Mouse (Mus musculus) thymus, adult 2 months (tissue): ENCODE results near the gene Nutf2-ps1. TPM values are rescaled to one million over a fixed set of nuclear protein-coding genes. Genes with fewer than 3 reads are reported as not detected.
"Not testable (repeated sequence)": the region's sequence is repeated elsewhere in the genome, so short reads cannot be mapped to it uniquely, and the experiment has no call there.

Source experiments
- DNase-seq: peaks from one replicate; pipeline ENCODE4 v3.0.0; 2021
- H3K27ac ChIP-seq: fragments of 200-500 bp; 2 replicates; pipeline ENCODE4 v1.5.1; 2012; ENCODE audit warnings: low read length, control low read depth; ENCODE audit not compliant: control insufficient read depth, insufficient read depth
- H3K27me3 ChIP-seq: fragments of 200-500 bp; 2 replicates; pipeline ENCODE4 v1.6.1; 2012; ENCODE audit warnings: mild to moderate bottlenecking, low read length, moderate library complexity, mixed read lengths; ENCODE audit not compliant: control insufficient read depth, insufficient read depth
- H3K36me3 ChIP-seq: fragments of 200-500 bp; 2 replicates; pipeline ENCODE4 v1.6.1; 2012; ENCODE audit warnings: mild to moderate bottlenecking, low read length, moderate library complexity; ENCODE audit not compliant: control insufficient read depth, insufficient read depth
- H3K4me1 ChIP-seq: fragments of 200-500 bp; replicated peaks from 2 replicates; pipeline ENCODE4 v1.6.1; 2012; ENCODE audit warnings: low read length; ENCODE audit not compliant: control insufficient read depth, insufficient read depth
- H3K4me3 ChIP-seq: fragments of 200-500 bp; 2 replicates; pipeline ENCODE4 v1.5.1; 2012; ENCODE audit warnings: mild to moderate bottlenecking, low read length, control low read depth, moderate library complexity; ENCODE audit not compliant: control insufficient read depth, insufficient read depth
- CTCF ChIP-seq: fragments of 200-500 bp; IDR thresholded peaks from 2 replicates; pipeline ENCODE4 v1.5.1; 2012; ENCODE audit warnings: mild to moderate bottlenecking, control low read depth, low read length, moderate library complexity, borderline replicate concordance; ENCODE audit not compliant: control insufficient read depth, poor library complexity, insufficient read depth; ENCODE audit errors: extremely low read depth
- POLR2A ChIP-seq: fragments of 200-500 bp; IDR thresholded peaks from 2 replicates; pipeline ENCODE4 v1.6.1; 2012; ENCODE audit warnings: mild to moderate bottlenecking, low read length, control low read depth, moderate library complexity; ENCODE audit not compliant: control insufficient read depth, poor library complexity, insufficient read depth; ENCODE audit errors: extremely low read depth
- WGBS: fragments of 180-500 bp; shearing (Covaris S2); methylation state at CpG from one replicate; pipeline ENCODE4 v1.1.7; 2018; 5-methylcytosine and 5-hydroxymethylcytosine counted together
- polyA plus RNA-seq: library from polyadenylated mRNA; depleted of rRNA; stranded (reverse); fragments of >200 nt; gene quantifications from 2 replicates; pipeline ENCODE4 v1.2.3, GENCODE M21; 2012; rRNA removed

The Nutf2-ps1 gene
- polyA plus RNA-seq: 171 and 197 TPM in 2 replicates

GRCm38 (mm10) chr19:53588968-53589367, at the start of gene Nutf2-ps1:
Nutf2-ps1 (minus strand) TSS chr19:53589068.
- H3K36me3 ChIP-seq, H3K27ac ChIP-seq, DNase-seq, H3K4me1 ChIP-seq, H3K27me3 ChIP-seq, H3K4me3 ChIP-seq: not testable (repeated sequence)
- 98% methylated on average over 7 of the region's 7 CpGs for WGBS

- Histone ChIP-seq H3K27me3 (no peaks in the 10 kb centered on the region), H3K4me3 (no peak overlapping the region), H3K4me1 (no peaks in the 10 kb centered on the region), H3K27ac (no peak overlapping the region), H3K36me3 (peaks cover 70% of the 10 kb centered on the region)
- DNase-seq: no peak
- WGBS: 93% methylated on average over 2 of the region's 2 CpGs
- TF ChIP-seq POLR2A (no peak), CTCF (no peak)
Observed at GRCm38 (mm10) chr19:53638041-53638440, 49.2 kb upstream of the Nutf2-ps1 start.

GRCm38 (mm10) chr19:53621681-53622080, 32.8 kb upstream of the Nutf2-ps1 start:
- H3K36me3 ChIP-seq: peaks cover 87% of the 10 kb centered on the region

DNA sequence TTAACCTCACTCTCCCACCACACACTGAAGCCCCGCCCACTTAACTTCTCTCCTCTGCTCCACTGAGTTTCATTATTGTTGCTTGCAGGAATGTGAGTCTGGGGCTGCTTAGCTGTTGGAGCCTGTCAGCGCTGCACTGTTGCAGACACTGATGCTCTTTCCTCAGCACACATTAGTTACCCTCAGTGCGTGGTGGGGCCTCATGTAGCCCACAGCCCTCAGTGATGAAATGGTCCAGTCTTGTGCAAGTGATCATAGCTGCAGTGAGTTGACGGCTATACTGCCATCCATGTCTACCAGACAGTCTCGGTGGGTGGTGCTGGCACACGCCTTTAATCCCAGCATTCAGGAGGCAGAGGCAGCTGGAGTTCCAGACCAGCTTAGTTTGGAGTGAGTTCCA, 20.1 kb upstream of the Nutf2-ps1 start:
- TF ChIP-seq CTCF (no peak), POLR2A (no peak)
- 0 out of 2 replicates have a peak, but pooled peaks cover 3% of the 10 kb centered on the region for H3K4me1 ChIP-seq
- H3K27ac ChIP-seq: no peak overlapping the region
- no peak for DNase-seq
- no peak overlapping the region for H3K4me3 ChIP-seq
- peaks cover 19% of the 10 kb centered on the region for H3K36me3 ChIP-seq
- H3K27me3 ChIP-seq: no peaks in the 10 kb centered on the region
- 93% methylated on average over 6 of the region's 6 CpGs for WGBS

More at GRCm38 (mm10) chr19:53621681-53622080, 32.8 kb upstream of the Nutf2-ps1 start:
- H3K4me3 ChIP-seq: no peak overlapping the region
- no peak for TF ChIP-seq POLR2A
- no peak for TF ChIP-seq CTCF
- no peak overlapping the region for H3K27ac ChIP-seq
- DNase-seq: no peak
- no peaks in the 10 kb centered on the region for H3K4me1 ChIP-seq
- H3K27me3 ChIP-seq: no peaks in the 10 kb centered on the region
- WGBS: 96% methylated on average over 13 of the region's 13 CpGs

GRCm38 (mm10) chr19:53601363-53601655, 12.4 kb upstream of the Nutf2-ps1 start:
- peaks cover 7% of the 10 kb centered on the region; the same call in 1 of the 2 replicates for H3K36me3 ChIP-seq
- no peaks in the 10 kb centered on the region for H3K27me3 ChIP-seq
- 5% methylated on average over 11 of the region's 11 CpGs for WGBS
- H3K27ac ChIP-seq: peak overlapping the region; percentile 44
- peaks cover 5% of the 10 kb centered on the region for H3K4me1 ChIP-seq
- no peak for DNase-seq
- H3K4me3 ChIP-seq: peak overlapping the region; percentile 72
- no peak for TF ChIP-seq POLR2A
- no peak for TF ChIP-seq CTCF

GRCm38 (mm10) chr19:53600549-53601362, 11.9 kb upstream of the Nutf2-ps1 start:
- Histone ChIP-seq H3K4me1 (peaks cover 5% of the 10 kb centered on the region), H3K4me3 (peak overlapping the region; percentile 72), H3K27ac (peak overlapping the region; percentile 44), H3K27me3 (no peaks in the 10 kb centered on the region), H3K36me3 (0 out of 2 replicates have a peak, but pooled peaks cover 3% of the 10 kb centered on the region)
- TF ChIP-seq CTCF (no peak), POLR2A (no peak; the same call in 1 of the 2 replicates)
- under 1% methylated on average over 82 of the region's 82 CpGs for whole genome bisulfite sequencing
- DNase-seq: peak; percentile 70
